Mouse (Mus musculus) layer of hippocampus, adult 9-11 months (tissue): ENCODE data around the gene 1700029I15Rik.

ENCODE experiments used
- DNase-seq: peaks from one replicate; pipeline ENCODE4 v3.0.0; 2022

1700029I15Rik gene

DNA sequence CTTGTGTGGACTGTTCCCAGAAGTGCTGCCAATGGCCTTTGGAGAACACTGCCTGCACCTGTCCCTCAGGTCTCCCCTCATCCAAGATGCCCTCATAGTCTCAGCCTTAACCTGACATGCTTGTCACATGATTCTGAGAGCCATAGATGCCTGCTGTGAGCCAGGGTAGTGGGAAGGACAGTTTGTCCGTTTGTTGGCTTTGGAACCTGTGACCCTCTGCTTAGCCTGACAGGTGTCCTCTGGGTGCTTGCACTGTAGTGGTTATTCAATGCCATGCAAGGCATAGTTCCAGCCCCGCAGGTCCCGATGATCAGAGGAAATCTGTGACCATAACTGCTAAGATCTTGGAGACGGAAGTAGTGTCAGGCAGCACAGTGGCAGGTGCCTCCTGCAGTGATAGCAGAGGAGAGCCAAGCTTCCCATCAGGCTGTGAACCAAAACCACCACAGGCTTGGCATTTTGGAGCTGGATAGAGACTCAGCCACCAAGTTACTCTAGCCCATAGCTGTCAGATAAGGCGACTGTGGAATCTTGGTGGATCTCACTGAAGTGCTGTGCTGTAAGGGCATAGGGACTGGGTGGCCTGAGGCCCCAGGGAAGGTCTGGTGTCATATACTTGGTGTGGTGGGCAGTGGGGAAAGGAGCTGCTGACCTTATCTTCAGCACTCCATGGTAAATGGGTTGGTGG, at the start of gene 1700029I15Rik:
Gene 1700029I15Rik (plus strand): TSS at position 638 of the 688 bp plus-strand sequence.
- DNase-seq = no peak

- no peak for DNase-seq
Measured at GRCm38 (mm10) chr2:92342418-92342817, 39.9 kb upstream of the 1700029I15Rik start.

DNA sequence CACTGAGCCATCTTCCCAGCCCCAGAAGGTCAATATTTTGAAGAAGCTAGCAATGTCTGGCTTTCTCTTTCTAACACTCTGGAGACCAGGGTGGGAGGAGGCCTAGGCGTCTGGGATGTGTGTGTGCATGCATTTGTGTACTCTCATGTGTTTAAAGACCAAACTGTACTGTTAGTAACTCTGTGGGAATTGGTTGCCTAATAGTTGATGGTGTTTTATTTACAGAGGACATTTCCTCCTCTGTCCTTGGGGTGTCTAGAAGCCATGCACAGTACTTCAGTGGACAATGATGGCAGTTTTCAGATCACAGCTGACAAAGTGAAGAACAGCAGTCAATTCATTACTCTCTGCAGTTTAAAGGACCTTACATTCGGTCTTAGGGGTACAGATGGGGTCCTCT, 35.1 kb upstream of the 1700029I15Rik start:
- no peak for DNase-seq

GRCm38 (mm10) chr2:92349589-92350425, 32.5 kb upstream of the 1700029I15Rik start:
- no peak for DNase-seq

- no peak for DNase-seq
Measured at GRCm38 (mm10) chr2:92350686-92351085, 31.7 kb upstream of the 1700029I15Rik start.

DNA sequence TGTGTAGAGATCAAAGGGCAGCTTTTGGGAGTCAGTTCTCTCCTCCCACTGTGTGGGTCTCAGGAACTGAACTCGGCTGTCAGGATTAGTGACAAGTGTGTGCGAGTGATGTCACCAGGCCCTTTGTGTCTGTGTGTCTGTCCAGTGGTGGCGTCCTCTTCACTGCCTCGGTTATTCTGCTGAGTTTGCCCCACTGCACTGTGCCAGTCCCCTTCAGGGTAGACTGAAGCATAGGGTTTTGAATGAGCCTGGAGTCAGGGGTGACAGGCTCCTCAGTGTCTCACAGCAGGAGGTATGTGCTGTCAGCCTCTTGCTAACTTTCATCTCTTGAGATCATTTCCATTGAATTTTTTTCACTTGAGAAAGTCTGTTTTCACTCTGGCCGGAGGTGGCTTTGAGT, 28.9 kb upstream of the 1700029I15Rik start:
- DNase-seq = no peak

DNA sequence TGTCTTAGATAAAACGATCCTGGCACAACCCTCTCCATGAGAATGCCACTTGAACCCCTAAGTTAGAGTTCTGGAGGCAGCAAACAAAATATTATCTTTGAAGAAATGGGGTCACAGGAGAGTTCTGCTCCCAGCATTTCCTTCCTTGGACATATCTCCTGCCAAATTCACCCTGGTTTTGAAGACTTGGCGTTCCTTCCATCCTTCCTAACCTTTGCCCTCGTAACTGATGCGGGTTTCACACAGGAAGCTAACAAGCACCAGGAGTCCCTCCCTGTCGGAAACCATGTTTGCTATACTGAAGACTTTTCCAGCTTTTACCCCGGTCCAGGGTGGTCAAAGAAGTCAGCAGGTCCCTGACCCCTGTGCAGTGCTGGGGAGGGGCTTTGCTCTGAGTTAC, 28.1 kb upstream of the 1700029I15Rik start:
- no peak for DNase-seq

GRCm38 (mm10) chr2:92359301-92359700, 23.0 kb upstream of the 1700029I15Rik start:
- DNase-seq = no peak

- no peak for DNase-seq
Measured at GRCm38 (mm10) chr2:92360186-92360823, 22.0 kb upstream of the 1700029I15Rik start.

DNA sequence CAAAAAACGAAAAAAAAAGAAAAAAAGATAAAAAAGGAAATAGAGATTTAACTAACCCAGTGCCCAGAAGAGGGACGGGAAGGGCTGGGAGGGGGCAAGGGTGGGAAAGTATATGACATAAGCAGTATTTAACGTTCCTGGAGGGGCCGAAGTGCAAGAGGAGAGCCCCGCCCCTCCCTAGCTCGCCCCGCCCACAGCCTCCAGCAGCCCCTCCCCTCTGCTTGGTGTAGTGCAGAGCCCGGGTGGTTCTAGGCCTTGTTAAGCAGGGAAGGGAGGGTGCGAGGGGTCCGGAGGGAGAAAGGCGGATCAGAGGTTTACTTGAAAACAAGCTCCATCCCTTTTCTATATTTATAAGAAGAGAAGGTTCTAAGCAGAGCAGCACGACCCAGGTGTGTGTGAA, 21.4 kb upstream of the 1700029I15Rik start:
- DNase-seq = no peak

- DNase-seq = no peak
Measured at GRCm38 (mm10) chr2:92361795-92362194, 20.5 kb upstream of the 1700029I15Rik start.

- DNase-seq = no peak
Measured at GRCm38 (mm10) chr2:92362571-92363228, 19.6 kb upstream of the 1700029I15Rik start.

DNA sequence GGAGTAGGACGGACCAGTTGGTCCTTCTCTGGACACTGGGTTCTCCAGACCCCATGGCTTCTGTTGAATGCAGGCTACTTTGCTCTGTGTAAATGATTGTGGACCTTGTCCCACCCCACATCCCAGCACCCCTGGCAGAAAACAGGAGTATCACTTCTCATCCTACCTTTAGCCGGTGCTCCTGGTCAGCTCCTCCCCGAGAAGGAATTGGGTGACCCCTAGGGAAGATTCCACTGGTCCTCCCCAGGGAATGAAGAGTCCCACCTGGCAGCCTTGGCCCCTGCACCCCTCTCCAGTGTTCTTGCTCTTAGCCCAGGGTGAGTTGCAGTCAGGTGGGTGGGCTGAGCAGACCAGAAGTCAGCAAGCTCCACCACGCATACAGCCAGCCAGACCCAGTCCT, 18.3 kb upstream of the 1700029I15Rik start:
- no peak for DNase-seq

GRCm38 (mm10) chr2:92365568-92365967, 16.8 kb upstream of the 1700029I15Rik start:
- DNase-seq = no peak

DNA sequence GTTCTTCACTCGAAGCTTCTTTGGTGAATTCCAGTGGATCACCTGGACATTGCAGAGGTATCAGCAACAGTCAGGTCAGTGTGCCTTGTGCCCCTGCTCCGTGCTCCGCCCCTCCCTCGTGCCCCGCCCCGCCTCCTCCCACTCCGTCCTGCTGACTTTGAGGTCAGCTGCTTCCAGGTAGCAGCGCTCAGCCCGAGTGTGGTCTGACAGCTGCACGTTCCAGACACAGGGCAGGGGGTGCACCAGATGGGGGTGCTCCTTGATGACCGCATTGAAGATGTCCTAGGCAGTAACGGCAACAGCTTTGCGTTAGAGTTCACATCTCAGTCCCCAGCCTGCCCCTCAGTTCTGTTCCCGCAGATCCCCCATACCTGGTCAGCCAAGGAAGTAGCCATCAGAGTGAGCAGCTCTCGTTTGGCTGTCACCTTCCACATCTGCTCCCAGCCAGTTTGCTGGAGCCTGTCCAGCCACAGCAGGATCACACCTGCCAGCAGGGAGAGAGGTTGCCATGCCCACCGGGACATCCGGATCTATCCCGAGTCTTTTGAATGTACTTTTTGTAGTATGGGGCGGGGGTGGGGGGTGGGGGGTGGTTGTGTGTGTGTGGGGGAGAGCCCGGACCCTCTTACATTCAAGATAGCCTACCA, 14.8 kb upstream of the 1700029I15Rik start:
- no peak for DNase-seq

DNA sequence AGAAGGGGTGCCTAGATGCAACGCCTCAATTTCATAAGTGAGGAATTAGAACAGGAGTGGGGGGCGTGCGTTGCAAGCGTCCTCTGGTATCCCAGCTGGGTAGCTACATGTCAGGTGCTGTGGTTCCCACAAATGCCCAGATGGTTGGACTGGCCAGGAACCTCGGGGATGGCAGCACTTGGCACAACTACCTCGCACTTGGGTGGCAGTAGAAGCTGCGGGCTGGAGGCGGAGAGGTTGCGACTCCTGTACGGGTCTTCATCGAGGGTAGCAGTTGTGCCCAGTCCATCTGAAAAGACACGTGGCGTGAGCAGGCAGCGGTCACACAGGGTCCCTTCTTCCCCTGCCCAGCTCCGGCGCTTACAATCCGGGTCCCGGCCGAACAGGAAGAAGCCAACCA, 12.0 kb upstream of the 1700029I15Rik start:
- no peak for DNase-seq

- DNase-seq = no peak
Measured at GRCm38 (mm10) chr2:92370821-92371805, 11.2 kb upstream of the 1700029I15Rik start.

- DNase-seq = no peak
Measured at GRCm38 (mm10) chr2:92371971-92372690, 10.2 kb upstream of the 1700029I15Rik start.

DNA sequence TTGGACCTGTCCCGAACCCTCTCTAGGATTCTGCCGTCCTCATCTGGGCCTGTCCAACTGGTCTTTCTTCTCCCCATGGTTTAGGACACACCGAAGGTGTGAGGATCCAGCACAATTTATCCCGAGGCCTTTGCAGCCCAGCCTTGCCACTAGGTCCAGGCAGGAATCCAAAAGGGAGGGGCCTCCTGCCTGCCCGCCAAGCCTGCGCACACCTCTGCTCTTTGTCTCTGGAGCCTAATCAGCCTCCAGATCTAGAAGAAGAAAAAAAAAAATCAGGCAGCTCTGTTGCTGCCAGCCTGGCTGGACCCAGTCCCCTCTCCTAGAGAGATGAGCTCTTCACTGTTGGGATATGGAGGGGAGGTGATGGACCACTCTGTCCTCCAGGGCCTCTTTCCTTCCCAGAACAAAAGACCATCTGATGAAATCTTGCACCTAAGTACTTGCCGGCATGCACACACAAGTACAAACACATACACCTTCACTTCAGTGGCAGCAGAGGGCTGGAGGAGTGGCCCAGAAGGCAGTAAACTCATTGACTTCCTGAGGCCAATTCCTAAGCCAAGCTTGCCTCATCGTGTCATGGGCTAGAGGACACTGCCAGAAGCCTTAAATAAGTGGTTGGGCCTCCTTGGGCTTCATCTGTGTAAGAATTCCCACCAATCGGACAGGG, 9.4 kb upstream of the 1700029I15Rik start:
- no peak for DNase-seq

DNA sequence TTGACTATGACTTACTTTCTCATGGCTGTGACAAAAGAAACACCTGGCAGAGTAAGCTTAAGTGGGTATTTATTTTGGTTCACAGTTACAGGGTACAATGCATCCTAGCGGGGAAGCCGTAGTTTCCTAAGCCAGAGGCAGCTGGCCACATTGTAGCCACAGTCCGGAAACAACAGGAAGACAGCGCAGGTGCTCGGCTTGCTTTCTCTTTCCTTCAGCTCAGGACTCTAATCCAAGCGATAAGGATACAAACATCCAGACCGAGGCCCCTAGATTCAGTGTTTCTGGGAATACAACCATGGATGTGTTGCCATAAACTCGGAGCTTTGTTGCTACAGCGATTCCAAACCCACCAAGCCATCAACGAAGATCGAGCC, 8.9 kb upstream of the 1700029I15Rik start:
- no peak for DNase-seq
